Mouse (Mus musculus): ENCODE results near the gene Cyb561d2. TPM values are rescaled to one million over a fixed set of nuclear protein-coding genes. Genes with fewer than 3 reads are reported as not detected.

Cyb561d2 gene
- total RNA-seq, 2 experiments from 2014 or later: 16.2 to 17.4 TPM

DNA sequence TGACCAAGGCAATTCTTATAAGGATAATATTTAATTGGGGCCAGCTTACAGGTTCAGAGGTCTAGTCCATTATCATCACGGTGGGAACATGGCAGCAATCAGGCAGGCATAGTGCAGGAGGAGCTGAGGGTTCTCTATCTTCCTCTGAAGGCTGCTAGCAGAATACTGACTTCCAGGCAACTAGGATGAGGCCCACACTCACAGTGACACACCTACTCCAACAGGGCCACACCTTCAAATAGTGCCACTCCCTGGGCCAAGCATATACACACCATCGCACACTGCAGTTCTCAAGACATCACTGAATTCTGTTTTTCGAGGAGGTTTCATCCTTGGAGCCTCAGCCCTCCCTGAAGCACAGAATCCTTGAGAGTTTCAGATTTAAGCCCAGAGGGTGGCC is 45.6 kb downstream of the Cyb561d2 start:
- DNase-seq (ENCODE audit: low spot score in 2 of 2): no peak
- intact Hi-C loops (cut with DNase I): no loop called here

DNA sequence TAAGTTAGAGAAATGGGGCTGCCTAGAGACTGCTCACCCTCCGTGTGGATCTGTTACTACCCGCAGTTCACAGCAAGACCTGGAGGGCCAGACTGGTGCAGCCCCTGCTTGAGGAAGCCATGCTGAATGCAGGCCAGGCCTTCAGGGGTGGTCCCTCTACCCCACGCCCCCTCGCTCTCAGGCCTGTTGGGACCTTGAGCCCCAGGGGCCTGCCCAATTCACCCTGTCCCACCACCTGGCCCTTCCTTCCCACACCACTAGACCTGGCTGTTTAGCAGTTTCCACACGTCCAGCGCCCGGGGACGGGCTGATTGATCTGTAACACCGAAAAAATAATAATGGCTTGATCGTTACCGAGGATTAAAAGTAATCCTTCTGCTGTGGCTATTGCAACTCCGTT is 47.8 kb downstream of the Cyb561d2 start:
- DNase-seq (ENCODE audit: low spot score in 2 of 2): no peak
- intact Hi-C loops (cut with DNase I): no loop called here

DNA sequence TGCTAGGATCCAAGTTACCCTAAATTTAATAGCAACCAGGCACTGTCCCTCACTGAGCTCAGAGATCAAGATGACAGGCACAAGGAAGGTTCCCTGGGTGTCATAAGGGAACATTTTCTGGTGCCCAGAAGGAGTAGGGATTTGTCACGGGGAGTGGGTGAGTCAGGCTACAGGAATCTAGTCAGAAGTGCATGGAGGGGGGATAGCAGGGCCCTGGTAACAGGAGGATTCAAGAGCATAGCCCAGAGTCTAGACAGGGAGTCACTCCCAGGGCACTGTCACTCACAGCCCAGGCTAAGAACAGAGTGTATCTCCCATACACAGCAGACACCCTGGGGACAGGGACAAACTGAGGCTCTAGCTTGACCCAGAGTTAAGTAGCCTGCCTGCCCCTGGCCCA is 48.5 kb downstream of the Cyb561d2 start:
- no peak for DNase-seq (ENCODE audit: low spot score in 2 of 2)
- intact Hi-C loops (cut with DNase I): no loop called here

DNA sequence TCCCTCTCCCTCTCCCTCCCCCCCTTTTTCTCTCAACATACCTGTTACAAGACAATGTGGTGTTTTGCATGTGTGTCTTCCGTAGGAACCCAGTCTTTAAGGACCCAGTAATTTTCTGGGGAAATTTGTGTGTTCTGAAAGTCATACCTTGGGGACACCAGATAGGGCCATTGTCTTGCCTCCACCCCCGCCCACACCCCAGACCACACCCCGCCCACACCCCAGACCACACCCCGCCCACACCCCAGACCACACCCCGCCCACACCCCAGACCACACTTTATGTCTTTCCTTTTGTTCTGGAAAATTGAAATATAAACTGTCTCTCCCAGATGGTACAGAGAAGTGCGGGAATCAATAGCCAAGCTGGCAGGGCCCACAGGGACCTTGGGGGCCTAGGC is 51.4 kb downstream of the Cyb561d2 start:
- DNase-seq (ENCODE audit: low spot score in 2 of 2): no peak

DNA sequence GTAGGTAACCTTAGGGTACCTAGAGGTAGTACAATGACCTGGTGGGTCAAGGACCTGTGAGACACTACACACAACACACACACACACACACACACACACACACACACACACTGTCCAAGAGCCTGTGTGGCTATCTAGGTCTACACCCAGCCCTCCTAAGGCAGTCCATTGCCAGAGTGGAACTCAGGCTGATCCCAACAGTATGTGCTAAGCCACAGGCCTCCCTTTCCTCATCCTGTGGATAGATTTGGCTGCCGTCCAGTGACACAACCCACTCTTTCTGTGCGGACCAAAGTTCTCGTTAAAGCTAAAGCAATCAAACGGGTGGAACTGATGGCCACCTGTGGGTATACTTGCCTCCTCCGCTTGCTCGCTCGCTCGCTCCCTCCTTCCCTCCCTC is 51.8 kb downstream of the Cyb561d2 start:
- intact Hi-C loops (cut with DNase I): no loop called here

More for the DNA sequence above, 51.4 kb downstream of the Cyb561d2 start:
- intact Hi-C loops (cut with DNase I): no loop called here

More for the DNA sequence above, 51.8 kb downstream of the Cyb561d2 start:
- DNase-seq (ENCODE audit: low spot score in 2 of 2): no peak

Other genes with a start within 250 kb of the Cyb561d2 start
- 1 to 10 TPM; 5.8 to 9.4 TPM for gene Cish, start 246.2 kb downstream of the Cyb561d2 start, total RNA-seq (2021)
- gene Hemk1, start 203.8 kb downstream of the Cyb561d2 start, total RNA-seq (2021): 10 to 100 TPM; 17.2 to 18.2 TPM
- 1 to 10 TPM; 3.7 to 4.0 TPM for gene 6430571L13Rik, start 201.6 kb downstream of the Cyb561d2 start, total RNA-seq (2021)
- gene Cacna2d2, start 142.6 kb downstream of the Cyb561d2 start, total RNA-seq (2021): 10 to 100 TPM; 25.4 to 40.2 TPM
- 10 to 100 TPM; 33.3 to 36.5 TPM for gene Tmem115, start 8.2 kb downstream of the Cyb561d2 start, total RNA-seq (2021)
- gene Nprl2, start within 50 bp of the Cyb561d2 start, total RNA-seq (2021): 10 to 100 TPM; 40.4 to 41.7 TPM
- gene Zmynd10, start 5.1 kb upstream of the Cyb561d2 start, total RNA-seq (2021): 1 to 10 TPM; 4.0 to 5.6 TPM
- gene Rassf1, start 9.4 kb upstream of the Cyb561d2 start, total RNA-seq (2021): 10 to 100 TPM; 14.3 to 17.4 TPM
- gene Tusc2, start 21.1 kb upstream of the Cyb561d2 start, total RNA-seq (2021): 10 to 100 TPM; 86.5 to 94.7 TPM
- gene Hyal2, start 25.8 kb upstream of the Cyb561d2 start, total RNA-seq (2021): 10 to 100 TPM in 1 of 2 experiments, 1 to 10 TPM in 1; 9.3 to 10.1 TPM
- gene Hyal1, start 34.7 kb upstream of the Cyb561d2 start, total RNA-seq (2021): 1 to 10 TPM; 5.0 to 7.4 TPM
- 10 to 100 TPM; 10.8 to 11.3 TPM for gene Naa80, start 36.7 kb upstream of the Cyb561d2 start, total RNA-seq (2021)
- 1 to 10 TPM in 1 of 2 experiments, under 1 TPM in 1; 0.96 to 1.1 TPM for gene Hyal3, start 38.6 kb upstream of the Cyb561d2 start, total RNA-seq (2021)
- 10 to 100 TPM; 11.1 to 13.3 TPM for gene Ifrd2, start 45.4 kb upstream of the Cyb561d2 start, total RNA-seq (2021)
- gene Sema3b, start 67.0 kb upstream of the Cyb561d2 start, total RNA-seq (2021): 1 to 10 TPM; 3.4 to 3.5 TPM
- 100 to 1,000 TPM; 214 to 221 TPM for gene Gnai2, start 93.2 kb upstream of the Cyb561d2 start, total RNA-seq (2021)
- 10 to 100 TPM; 69.9 to 81.4 TPM for gene Slc38a3, start 127.3 kb upstream of the Cyb561d2 start, total RNA-seq (2021)
- under 1 TPM; 0.18 to 0.21 TPM for gene Gnat1, start 137.5 kb upstream of the Cyb561d2 start, total RNA-seq (2021)
- gene Sema3f, start 168.3 kb upstream of the Cyb561d2 start, total RNA-seq (2021): 10 to 100 TPM; 16.6 to 17.8 TPM
- 100 to 1,000 TPM; 122 to 155 TPM for gene Rbm5, start 228.8 kb upstream of the Cyb561d2 start, total RNA-seq (2021)

Data from left cerebral cortex, postnatal 25 days (tissue).